Mouse (Mus musculus) limb, embryonic 14.5 days (tissue): ENCODE results near the gene Alx3. TPM values are rescaled to one million over a fixed set of nuclear protein-coding genes. Genes with fewer than 3 reads are reported as not detected.
"Not testable (repeated sequence)": the region's sequence is repeated elsewhere in the genome, so short reads cannot be mapped to it uniquely, and the experiment has no call there.

Experiments used
- ATAC-seq: fragments of 200-750 bp; cut with Nextera tagmentation; 2 replicates; pipeline ENCODE4 v1.8.0; 2017; ENCODE audit warnings: low read depth, moderate number of reproducible peaks, moderate TSS enrichment; ENCODE audit not compliant: low FRiP score
- DNase-seq: peaks from one replicate; pipeline ENCODE4 v3.0.0-alpha.2; 2015; ENCODE audit warnings: low spot score
- H3K27ac ChIP-seq: fragments of 300-500 bp; sonication (generic); replicated peaks from 2 replicates; pipeline ENCODE4 v1.5.1; 2014; ENCODE audit warnings: low read depth, mild to moderate bottlenecking, low read length, moderate library complexity, mixed read lengths
- H3K27me3 ChIP-seq: fragments of 300-500 bp; sonication (generic); 2 replicates; pipeline ENCODE4 v1.6.1; 2014; ENCODE audit warnings: low read length, mixed read lengths; ENCODE audit not compliant: control insufficient read depth, insufficient read depth
- H3K36me3 ChIP-seq: fragments of 300-500 bp; sonication (generic); 2 replicates; pipeline ENCODE4 v1.6.1; 2014; ENCODE audit warnings: mild to moderate bottlenecking, low read length, moderate library complexity, mixed read lengths; ENCODE audit not compliant: control insufficient read depth, insufficient read depth
- H3K4me1 ChIP-seq: fragments of 300-500 bp; sonication (generic); 2 replicates; pipeline ENCODE4 v1.6.1; 2014; ENCODE audit warnings: antibody characterized with exemption, low read length, mixed read lengths; ENCODE audit not compliant: control insufficient read depth, insufficient read depth
- H3K4me2 ChIP-seq: fragments of 300-500 bp; sonication (generic); replicated peaks from 2 replicates; pipeline ENCODE4 v1.6.1; 2014; ENCODE audit warnings: low read depth, mild to moderate bottlenecking, low read length, moderate library complexity; ENCODE audit not compliant: severe bottlenecking
- H3K4me3 ChIP-seq: fragments of 300-500 bp; sonication (generic); replicated peaks from 2 replicates; pipeline ENCODE4 v1.5.1; 2014; ENCODE audit warnings: low read length
- H3K9ac ChIP-seq: fragments of 300-500 bp; sonication (generic); 2 replicates; pipeline ENCODE4 v1.6.1; 2014; ENCODE audit warnings: mild to moderate bottlenecking, low read depth, low read length, moderate library complexity; ENCODE audit not compliant: severe bottlenecking
- H3K9me3 ChIP-seq: fragments of 300-500 bp; sonication (generic); 2 replicates; pipeline ENCODE4 v1.6.1; 2016; ENCODE audit warnings: low read length; ENCODE audit not compliant: control insufficient read depth
- POLR2A ChIP-seq: fragments of 200-500 bp; IDR thresholded peaks from 2 replicates; pipeline ENCODE4 v1.8.0; 2012; ENCODE audit warnings: inconsistent platforms, mild to moderate bottlenecking, moderate library complexity, borderline replicate concordance; ENCODE audit not compliant: insufficient read depth, insufficient read length; ENCODE audit errors: extremely low read depth
- WGBS: fragments of 180-500 bp; shearing (Covaris S2); extraction: QIAGEN DNeasy Blood & Tissue Kit; methylation state at CpG from one replicate; pipeline ENCODE4 v1.1.7; 2014; 5-methylcytosine and 5-hydroxymethylcytosine counted together
- polyA plus RNA-seq, 2 experiments: library from polyadenylated mRNA; depleted of rRNA in 1 of 2; stranded (reverse) in 1 of 2; unstranded in 1 of 2; fragments of >200 nt; fragmentation: Nextera tagmentation in 1 of 2; extraction: Ambion mirVana in 1 of 2; gene quantifications; 2 replicates each; pipeline versions ENCODE4 v1.2.1 to v1.2.3; 2012 to 2014

The Alx3 gene
- polyA plus RNA-seq, 2 experiments = 9.5 to 14.9 TPM

DNA sequence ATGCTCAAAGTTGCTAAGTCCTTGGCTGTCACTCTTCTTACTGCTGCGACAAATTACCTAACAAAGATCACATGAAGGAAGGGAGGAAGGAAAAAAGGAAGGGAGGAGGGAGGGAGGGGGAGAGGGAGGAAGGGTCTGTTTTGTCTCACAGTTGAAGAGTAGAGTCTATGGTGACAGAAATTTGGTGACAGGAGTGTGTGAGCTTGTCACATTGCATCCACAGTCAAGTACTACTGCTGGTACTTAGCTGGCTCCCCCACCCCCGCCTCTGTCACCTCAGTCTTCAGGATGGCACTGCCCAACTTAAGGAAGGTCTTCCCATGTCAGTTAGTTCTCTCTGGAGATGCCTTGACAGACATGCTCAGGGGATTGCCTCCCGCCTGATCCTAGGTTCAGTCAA is 41.4 kb downstream of the Alx3 start:
- ATAC-seq = no peak
- no peak for DNase-seq
- 0 out of 2 replicates have a peak, but pooled peaks cover 2% of the 10 kb centered on the region for H3K4me1 ChIP-seq
- H3K9ac ChIP-seq = no peak overlapping the region
- no peak overlapping the region for H3K4me2 ChIP-seq
- no peak for TF ChIP-seq POLR2A
- WGBS = 82% methylated on average over 3 of the region's 3 CpGs
- H3K27ac ChIP-seq = no peak overlapping the region
- H3K9me3 ChIP-seq = no peaks in the 10 kb centered on the region
- H3K4me3 ChIP-seq = no peak overlapping the region
- no peaks in the 10 kb centered on the region for H3K36me3 ChIP-seq
- H3K27me3 ChIP-seq = no peaks in the 10 kb centered on the region

GRCm38 (mm10) chr3:107637606-107638172 is 42.9 kb downstream of the Alx3 start:
- no peak for ATAC-seq
- Histone ChIP-seq H3K4me1 (no peaks in the 10 kb centered on the region), H3K9ac (no peak overlapping the region), H3K36me3 (no peaks in the 10 kb centered on the region), H3K27me3 (no peaks in the 10 kb centered on the region), H3K4me3 (no peak overlapping the region), H3K27ac (no peak overlapping the region), H3K4me2 (no peak overlapping the region), H3K9me3 (no peaks in the 10 kb centered on the region)
- WGBS = 51% methylated on average over 5 of the region's 5 CpGs
- no peak for DNase-seq
- no peak for TF ChIP-seq POLR2A

DNA sequence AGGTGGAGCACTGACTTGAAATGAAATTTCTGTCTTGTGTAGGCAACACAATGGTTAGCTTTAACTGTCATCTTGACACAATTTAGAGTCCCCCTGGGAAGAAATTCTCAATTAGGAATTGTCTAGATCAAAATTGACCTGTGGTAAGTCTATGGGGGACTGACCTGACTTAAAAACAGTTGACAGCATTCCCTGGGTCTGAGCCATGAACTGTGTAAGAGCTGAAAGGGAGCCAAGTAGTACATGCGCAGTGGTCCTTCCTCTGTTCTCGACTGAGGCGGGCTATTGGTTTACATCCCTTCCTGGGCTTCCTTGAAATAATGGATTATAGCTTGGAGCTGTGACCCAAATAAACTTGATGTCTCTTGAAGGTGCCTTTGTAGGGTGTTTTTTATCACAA is 52.1 kb downstream of the Alx3 start:
- Histone ChIP-seq H3K9me3 (no peaks in the 10 kb centered on the region), H3K27ac (no peak overlapping the region), H3K4me3 (no peak overlapping the region), H3K9ac (no peak overlapping the region), H3K4me1 (no peaks in the 10 kb centered on the region), H3K36me3 (no peaks in the 10 kb centered on the region), H3K27me3 (no peaks in the 10 kb centered on the region), H3K4me2 (no peak overlapping the region)
- DNase-seq (no peak), ATAC-seq (no peak)
- no peak for TF ChIP-seq POLR2A
- 89% methylated on average over 3 of the region's 3 CpGs for WGBS

GRCm38 (mm10) chr3:107650276-107650675 is 55.4 kb downstream of the Alx3 start:
- not testable (repeated sequence) for DNase-seq, H3K27ac ChIP-seq, H3K9me3 ChIP-seq, H3K4me3 ChIP-seq, ATAC-seq, H3K9ac ChIP-seq, H3K36me3 ChIP-seq, H3K4me2 ChIP-seq, H3K4me1 ChIP-seq, H3K27me3 ChIP-seq
- WGBS = 68% methylated on average over 5 of the region's 5 CpGs

- H3K4me2 ChIP-seq = no peak overlapping the region
- H3K9ac ChIP-seq = no peak overlapping the region
- H3K4me3 ChIP-seq = no peak overlapping the region
- H3K36me3 ChIP-seq = peaks cover 6% of the 10 kb centered on the region; the same call in 1 of the 2 replicates
- H3K27me3 ChIP-seq = no peaks in the 10 kb centered on the region
- no peaks in the 10 kb centered on the region for H3K9me3 ChIP-seq
- no peak for TF ChIP-seq POLR2A
- WGBS = 89% methylated on average over 3 of the region's 3 CpGs
- no peak overlapping the region for H3K27ac ChIP-seq
- no peaks in the 10 kb centered on the region for H3K4me1 ChIP-seq
- no peak for DNase-seq
- ATAC-seq = no peak
Measured at GRCm38 (mm10) chr3:107652968-107653367, 58.1 kb downstream of the Alx3 start.

GRCm38 (mm10) chr3:107654861-107655260 is 60.0 kb downstream of the Alx3 start:
- H3K36me3 ChIP-seq = peaks cover 19% of the 10 kb centered on the region
- H3K4me3 ChIP-seq = no peak overlapping the region
- H3K9me3 ChIP-seq = no peaks in the 10 kb centered on the region
- WGBS = 87% methylated on average over 3 of the region's 3 CpGs
- H3K27me3 ChIP-seq = no peaks in the 10 kb centered on the region
- no peak for DNase-seq
- ATAC-seq = no peak
- no peak overlapping the region for H3K4me2 ChIP-seq
- H3K27ac ChIP-seq = no peak overlapping the region
- no peak overlapping the region for H3K9ac ChIP-seq
- no peak for TF ChIP-seq POLR2A
- H3K4me1 ChIP-seq = no peaks in the 10 kb centered on the region

Other genes starting within 250 kb of the Alx3 start
- 1.4 and 1.8 TPM in 2 replicates for gene Kcnc4, start 135.5 kb upstream of the Alx3 start, polyA plus RNA-seq (2012; rRNA removed)
- 0.29 and 0.36 TPM in 2 replicates for gene Kcnc4, start 135.5 kb upstream of the Alx3 start, polyA plus RNA-seq (2014; fragmentation: Nextera tagmentation; extraction: Ambion mirVana)
- gene Slc6a17, start 77.0 kb upstream of the Alx3 start, polyA plus RNA-seq (2012; rRNA removed) = 18.2 and 22.8 TPM in 2 replicates
- gene Slc6a17, start 77.0 kb upstream of the Alx3 start, polyA plus RNA-seq (2014; fragmentation: Nextera tagmentation; extraction: Ambion mirVana) = 6.4 and 9.5 TPM in 2 replicates
- 0.31 TPM in 2 replicates for gene Ubl4b, start 40.0 kb upstream of the Alx3 start, polyA plus RNA-seq (2012; rRNA removed)
- gene Ubl4b, start 40.0 kb upstream of the Alx3 start, polyA plus RNA-seq (2014; fragmentation: Nextera tagmentation; extraction: Ambion mirVana) = not detected in 2 replicates
- not detected in 2 replicates for gene Gm10961, start 36.3 kb downstream of the Alx3 start, polyA plus RNA-seq (2012; rRNA removed)
- not detected in 2 replicates for gene Gm10961, start 36.3 kb downstream of the Alx3 start, polyA plus RNA-seq (2014; fragmentation: Nextera tagmentation; extraction: Ambion mirVana)
- 74.1 and 78.5 TPM in 2 replicates for gene Strip1, start 36.7 kb downstream of the Alx3 start, polyA plus RNA-seq (2012; rRNA removed)
- 59.7 and 71.9 TPM in 2 replicates for gene Strip1, start 36.7 kb downstream of the Alx3 start, polyA plus RNA-seq (2014; fragmentation: Nextera tagmentation; extraction: Ambion mirVana)
- gene Ahcyl1, start 101.5 kb downstream of the Alx3 start, polyA plus RNA-seq (2012; rRNA removed) = 142 and 143 TPM in 2 replicates
- 97.1 and 110 TPM in 2 replicates for gene Ahcyl1, start 101.5 kb downstream of the Alx3 start, polyA plus RNA-seq (2014; fragmentation: Nextera tagmentation; extraction: Ambion mirVana)
- 14.9 and 16.3 TPM in 2 replicates for gene Csf1, start 165.4 kb downstream of the Alx3 start, polyA plus RNA-seq (2012; rRNA removed)
- 12.7 and 13.6 TPM in 2 replicates for gene Csf1, start 165.4 kb downstream of the Alx3 start, polyA plus RNA-seq (2014; fragmentation: Nextera tagmentation; extraction: Ambion mirVana)